Mouse (Mus musculus) hematopoietic stem cell, adult 5-6 weeks (primary cell): ENCODE data around the gene Slit1. TPM values are rescaled to one million over a fixed set of nuclear protein-coding genes. Genes with fewer than 3 reads are reported as not detected.

Experiments used
- ATAC-seq, 2 experiments: fragments of 125-278 bp in 1 of 2; replicated peaks in 1 of 2; 2 replicates each; pipeline ENCODE4 v1.8.0; 2016 to 2017; ENCODE audit warnings: inconsistent platforms in 2 of 2, mild to moderate bottlenecking in 2 of 2, moderate number of reproducible peaks in 2 of 2, low read depth in 1 of 2, moderate TSS enrichment in 1 of 2; ENCODE audit not compliant: low FRiP score in 2 of 2, poor library complexity in 2 of 2, severe bottlenecking in 2 of 2, insufficient read depth in 1 of 2, low TSS enrichment in 1 of 2
- total RNA-seq: library from RNA; stranded (forward); fragments of 172-1452, 232-1000 nt; gene quantifications from 2 replicates; pipeline ENCODE4 v1.2.3, GENCODE M21; 2017

Gene Slit1
- total RNA-seq, 1 experiment from 2014 or later, result not detected

- ATAC-seq, result no peak
Observed at GRCm38 (mm10) chr19:41697807-41698515, 45.5 kb downstream of the Slit1 start.

- ATAC-seq, result no peak
Observed at GRCm38 (mm10) chr19:41697111-41697806, 46.2 kb downstream of the Slit1 start.

- no peak for ATAC-seq
Observed at GRCm38 (mm10) chr19:41696443-41696842, 47.0 kb downstream of the Slit1 start.

GRCm38 (mm10) chr19:41695046-41695445 is 48.4 kb downstream of the Slit1 start:
- no peak for ATAC-seq

- ATAC-seq, result no peak
Observed at GRCm38 (mm10) chr19:41694610-41695009, 48.9 kb downstream of the Slit1 start.

GRCm38 (mm10) chr19:41693727-41694126 is 49.7 kb downstream of the Slit1 start:
- ATAC-seq, result no peak

- no peak for ATAC-seq
Observed at GRCm38 (mm10) chr19:41690064-41690463, 53.4 kb downstream of the Slit1 start.

- no peak for ATAC-seq
Observed at GRCm38 (mm10) chr19:41688251-41688650, 55.2 kb downstream of the Slit1 start.

GRCm38 (mm10) chr19:41687836-41688235 is 55.6 kb downstream of the Slit1 start:
- no peak for ATAC-seq

- ATAC-seq, result no peak
Observed at GRCm38 (mm10) chr19:41686194-41686593, 57.3 kb downstream of the Slit1 start.

GRCm38 (mm10) chr19:41685453-41686086 is 57.9 kb downstream of the Slit1 start:
- ATAC-seq, result no peak

- ATAC-seq, result no peak
Observed at GRCm38 (mm10) chr19:41684874-41685273, 58.6 kb downstream of the Slit1 start.

GRCm38 (mm10) chr19:41683951-41684350 is 59.5 kb downstream of the Slit1 start:
- ATAC-seq, result no peak; a peak in 1 of 4 replicates

GRCm38 (mm10) chr19:41680267-41680666 is 63.2 kb downstream of the Slit1 start:
- ATAC-seq, result no peak

- no peak for ATAC-seq
Observed at GRCm38 (mm10) chr19:41679028-41679427, 64.4 kb downstream of the Slit1 start.

- ATAC-seq, result peak in 1 of 2 experiments; percentile 12; a peak in 1 of 4 replicates
Observed at GRCm38 (mm10) chr19:41677575-41677974, 65.9 kb downstream of the Slit1 start.

- no peak for ATAC-seq
Observed at GRCm38 (mm10) chr19:41675583-41675982, 67.9 kb downstream of the Slit1 start.

GRCm38 (mm10) chr19:41674366-41674765 is 69.1 kb downstream of the Slit1 start:
- ATAC-seq, result no peak
